ENCODE assay signal across 8 mouse cellular contexts in genomic region chr6:48675400-48675930, GRCm38 (mm10). TPM values are rescaled to one million over a fixed set of nuclear protein-coding genes. Genes with fewer than 3 reads are reported as not detected.
DNase-seq lines count a peak whose midpoint lies in the region; ATAC-seq and TF ChIP-seq lines count a peak whose summit lies in the region.
"Had no signal": no experiment of that assay in that cellular context is flagged by ENCODE, and none has a peak within 500 bp of the region (broad histone marks: within the 10 kb centered on the region; RNA-seq: fewer than 3 reads in every experiment).

No protein-coding gene starts in this region.

- H3K4me3 ChIP-seq in lung, embryonic 14.5 days (ENCODE audit: low read depth, low read length) = peak overlapping the region; percentile 31
- peak overlapping the region; percentile 30; the same call in 1 of the 2 replicates for H3K4me3 ChIP-seq in cortical plate, adult 2 months (ENCODE audit: insufficient read depth, low read length)
- no peak overlapping the region for H3K4me3 ChIP-seq in hindbrain, embryonic 16.5 days (ENCODE audit: low read length)
- no peak overlapping the region for H3K4me3 ChIP-seq in midbrain, embryonic 16.5 days (ENCODE audit: low read depth, low read length)

- 48% methylated on average over 10 of the region's 10 CpGs for WGBS in lung, embryonic 14.5 days
- WGBS in hindbrain, embryonic 16.5 days = 49% methylated on average over 10 of the region's 10 CpGs
- WGBS in midbrain, embryonic 16.5 days = 49% methylated on average over 10 of the region's 10 CpGs

- ATAC-seq in lung, embryonic 14.5 days (ENCODE audit: insufficient read depth) = no peak
- ATAC-seq in hindbrain, embryonic 16.5 days = no peak
- no peak for ATAC-seq in midbrain, embryonic 16.5 days

- no peaks in the 10 kb centered on the region for H3K27me3 ChIP-seq in lung, embryonic 14.5 days (ENCODE audit: insufficient read depth, low read length)
- H3K27me3 ChIP-seq in hindbrain, embryonic 16.5 days (replicated peaks; ENCODE audit: control insufficient read depth, insufficient read depth, low read length) = no peaks in the 10 kb centered on the region
- H3K27me3 ChIP-seq in midbrain, embryonic 16.5 days (ENCODE audit: control insufficient read depth, insufficient read depth, low read depth, low read length) = no peaks in the 10 kb centered on the region

- no peak for TF ChIP-seq POLR2A in cortical plate, adult 2 months (IDR thresholded peaks at IDR 0.05; ENCODE audit: extremely low read depth, insufficient read depth, low read length)

- H3K36me3 ChIP-seq in lung, embryonic 14.5 days (ENCODE audit: insufficient read depth) = no peaks in the 10 kb centered on the region
- no peaks in the 10 kb centered on the region for H3K36me3 ChIP-seq in hindbrain, embryonic 16.5 days (ENCODE audit: control insufficient read depth, insufficient read depth, low read length)
- no peaks in the 10 kb centered on the region for H3K36me3 ChIP-seq in midbrain, embryonic 16.5 days (ENCODE audit: control insufficient read depth, insufficient read depth, low read length)

- H3K9me3 ChIP-seq in lung, embryonic 14.5 days (ENCODE audit: low read depth, low read length) = no peaks in the 10 kb centered on the region
- no peaks in the 10 kb centered on the region for H3K9me3 ChIP-seq in hindbrain, embryonic 16.5 days (ENCODE audit: control insufficient read depth, low read length)
- no peaks in the 10 kb centered on the region for H3K9me3 ChIP-seq in midbrain, embryonic 16.5 days (replicated peaks; ENCODE audit: control insufficient read depth, low read length, poor library complexity, severe bottlenecking)

- H3K27ac ChIP-seq in lung, embryonic 14.5 days (ENCODE audit: low read depth) = no peak overlapping the region
- no peak overlapping the region for H3K27ac ChIP-seq in cortical plate, adult 2 months (ENCODE audit: insufficient read depth, low read length)
- no peak overlapping the region for H3K27ac ChIP-seq in hindbrain, embryonic 16.5 days (ENCODE audit: low read depth, low read length)
- H3K27ac ChIP-seq in midbrain, embryonic 16.5 days (ENCODE audit: low read length) = no peak overlapping the region

- no peaks in the 10 kb centered on the region for H3K4me1 ChIP-seq in lung, embryonic 14.5 days (ENCODE audit: insufficient read depth)
- H3K4me1 ChIP-seq in cortical plate, adult 2 months (ENCODE audit: control insufficient read depth, insufficient read depth, low read length) = no peaks in the 10 kb centered on the region
- H3K4me1 ChIP-seq in hindbrain, embryonic 16.5 days (ENCODE audit: control insufficient read depth, insufficient read depth, low read depth, low read length) = no peaks in the 10 kb centered on the region
- H3K4me1 ChIP-seq in midbrain, embryonic 16.5 days (ENCODE audit: control insufficient read depth, insufficient read depth, low read length) = peaks cover 5% of the 10 kb centered on the region

- peak overlapping the region; percentile 43; the same call in 1 of the 2 replicates for H3K9ac ChIP-seq in lung, embryonic 14.5 days
- no peak overlapping the region for H3K9ac ChIP-seq in hindbrain, embryonic 16.5 days (ENCODE audit: low read depth, low read length)
- no peak overlapping the region for H3K9ac ChIP-seq in midbrain, embryonic 16.5 days (ENCODE audit: low read depth, low read length)

- no peak for TF ChIP-seq CTCF in lung, embryonic 14.5 days (IDR thresholded peaks at IDR 0.05; ENCODE audit: low read depth)
- no peak for TF ChIP-seq CTCF in cortical plate, adult 2 months (IDR thresholded peaks at IDR 0.05; ENCODE audit: extremely low read depth, insufficient read depth, low read length)

- H3K4me2 ChIP-seq in lung, embryonic 14.5 days = peak overlapping the region; percentile 47
- H3K4me2 ChIP-seq in hindbrain, embryonic 16.5 days (ENCODE audit: low read length) = peak overlapping the region; percentile 37
- peak overlapping the region; percentile 37 for H3K4me2 ChIP-seq in midbrain, embryonic 16.5 days (ENCODE audit: low read length)

- no peak for DNase-seq in lung, embryonic 14.5 days
- no peak for DNase-seq in lung, postnatal 36 days
- no peak for DNase-seq in adrenal gland, adult 8-10 months
- no peak for DNase-seq in ovary, postnatal 10 days (ENCODE audit: low spot score)

RNA-seq across cellular contexts. Expression of gene Gimap9, which starts 0.5 kb away (rescaled TPM):
- polyA plus RNA-seq in lung, embryonic 14.5 days (2014; fragmentation: Nextera tagmentation; extraction: Ambion mirVana) = 11.7 and 12.7 TPM in 2 replicates
- polyA plus RNA-seq in cortical plate, adult 2 months (2012; rRNA removed) = 0.65 and 0.66 TPM in 2 replicates
- polyA plus RNA-seq in hindbrain, embryonic 16.5 days (2015; fragmentation: Nextera tagmentation; extraction: Ambion mirVana) = 1.8 and 2.3 TPM in 2 replicates
- polyA plus RNA-seq in midbrain, embryonic 16.5 days (2015; fragmentation: Nextera tagmentation; extraction: Ambion mirVana) = 1.6 and 3.1 TPM in 2 replicates
- total RNA-seq in adrenal gland, adult 8-10 months (2022) = 1 to 10 TPM; 6.9 to 8.3 (median 7.0) TPM

RNA-seq across cellular contexts. Expression of gene Gimap4, which starts 8.9 kb away (rescaled TPM):
- 25.6 and 27.8 TPM in 2 replicates for polyA plus RNA-seq in lung, embryonic 14.5 days (2014; fragmentation: Nextera tagmentation; extraction: Ambion mirVana)
- polyA plus RNA-seq in cortical plate, adult 2 months (2012; rRNA removed) = 0.31 and 0.51 TPM in 2 replicates
- polyA plus RNA-seq in hindbrain, embryonic 16.5 days (2015; fragmentation: Nextera tagmentation; extraction: Ambion mirVana) = 1.3 and 2.3 TPM in 2 replicates
- 0.88 and 1.0 TPM in 2 replicates for polyA plus RNA-seq in midbrain, embryonic 16.5 days (2015; fragmentation: Nextera tagmentation; extraction: Ambion mirVana)
- 10 to 100 TPM; 29.1 to 56.5 (median 49.4) TPM for total RNA-seq in adrenal gland, adult 8-10 months (2022)

RNA-seq across cellular contexts. Expression of gene Gimap8, which starts 28.4 kb away (rescaled TPM):
- polyA plus RNA-seq in lung, embryonic 14.5 days (2014; fragmentation: Nextera tagmentation; extraction: Ambion mirVana) = 1.3 and 1.5 TPM in 2 replicates
- 1.2 and 1.9 TPM in 2 replicates for polyA plus RNA-seq in cortical plate, adult 2 months (2012; rRNA removed)
- 0.59 and 0.71 TPM in 2 replicates for polyA plus RNA-seq in hindbrain, embryonic 16.5 days (2015; fragmentation: Nextera tagmentation; extraction: Ambion mirVana)
- polyA plus RNA-seq in midbrain, embryonic 16.5 days (2015; fragmentation: Nextera tagmentation; extraction: Ambion mirVana) = 0.37 and 0.48 TPM in 2 replicates
- total RNA-seq in adrenal gland, adult 8-10 months (2022) = 10 to 100 TPM in 2 of 4 experiments, 1 to 10 TPM in 2; 9.1 to 15.2 (median 11.7) TPM

RNA-seq across cellular contexts. Expression of gene Gimap6, which starts 32.6 kb away (rescaled TPM):
- 38.0 and 38.5 TPM in 2 replicates for polyA plus RNA-seq in lung, embryonic 14.5 days (2014; fragmentation: Nextera tagmentation; extraction: Ambion mirVana)
- polyA plus RNA-seq in cortical plate, adult 2 months (2012; rRNA removed) = 3.6 and 5.1 TPM in 2 replicates
- polyA plus RNA-seq in hindbrain, embryonic 16.5 days (2015; fragmentation: Nextera tagmentation; extraction: Ambion mirVana) = 7.5 and 8.1 TPM in 2 replicates
- 6.2 and 7.2 TPM in 2 replicates for polyA plus RNA-seq in midbrain, embryonic 16.5 days (2015; fragmentation: Nextera tagmentation; extraction: Ambion mirVana)
- 10 to 100 TPM; 53.5 to 89.6 (median 66.6) TPM for total RNA-seq in adrenal gland, adult 8-10 months (2022)

RNA-seq across cellular contexts. Expression of gene Gm28053, which starts 42.9 kb away (rescaled TPM):
- polyA plus RNA-seq in lung, embryonic 14.5 days (2014; fragmentation: Nextera tagmentation; extraction: Ambion mirVana) = 3.8 and 3.9 TPM in 2 replicates
- polyA plus RNA-seq in cortical plate, adult 2 months (2012; rRNA removed) = 1.0 TPM in 2 replicates
- polyA plus RNA-seq in hindbrain, embryonic 16.5 days (2015; fragmentation: Nextera tagmentation; extraction: Ambion mirVana) = 1.0 and 1.4 TPM in 2 replicates
- polyA plus RNA-seq in midbrain, embryonic 16.5 days (2015; fragmentation: Nextera tagmentation; extraction: Ambion mirVana) = 0.62 and 1.2 TPM in 2 replicates
- total RNA-seq in adrenal gland, adult 8-10 months (2022) = 1 to 10 TPM; 1.9 to 6.3 (median 3.6) TPM
- polyA plus RNA-seq: neural tube, embryonic 14.5 days had no signal

Comparison
In these comparisons a context has a peak if more than half of its experiments do, and no peak if none do; other contexts are left out.
1. H3K4me3 ChIP-seq: peak in lung, embryonic 14.5 days (single experiment) and cortical plate, adult 2 months (single experiment); none in hindbrain, embryonic 16.5 days (single experiment) and midbrain, embryonic 16.5 days (single experiment).
2. Peak in every context shown above with its lines, with median percentiles within 50 percentile points of each other: H3K4me2 ChIP-seq.